Mouse (Mus musculus) hindbrain, embryonic 14.5 days (tissue): ENCODE results near the gene Atg13. TPM values are rescaled to one million over a fixed set of nuclear protein-coding genes. Genes with fewer than 3 reads are reported as not detected.
"Not testable (repeated sequence)": the region's sequence is repeated elsewhere in the genome, so short reads cannot be mapped to it uniquely, and the experiment has no call there.

Source experiments
- ATAC-seq: fragments of 200-750 bp; cut with Nextera tagmentation; 2 replicates; pipeline ENCODE4 v1.8.0; 2017; ENCODE audit warnings: moderate number of reproducible peaks, mild to moderate bottlenecking, moderate TSS enrichment, moderate library complexity; ENCODE audit not compliant: low FRiP score
- DNase-seq: peaks from one replicate; pipeline ENCODE4 v3.0.0-alpha.2; 2015; ENCODE audit warnings: low spot score
- H3K27ac ChIP-seq: fragments of 300-500 bp; sonication (generic); 2 replicates; pipeline ENCODE4 v1.5.1; 2014; ENCODE audit warnings: mild to moderate bottlenecking, moderate library complexity
- H3K27me3 ChIP-seq: fragments of 300-500 bp; sonication (generic); 2 replicates; pipeline ENCODE4 v1.6.1; 2014; ENCODE audit warnings: mild to moderate bottlenecking, low read length, mixed read lengths; ENCODE audit not compliant: control insufficient read depth, insufficient read depth
- H3K36me3 ChIP-seq: fragments of 300-500 bp; sonication (generic); replicated peaks from 2 replicates; pipeline ENCODE4 v1.6.1; 2014; ENCODE audit not compliant: control insufficient read depth, insufficient read depth
- H3K4me1 ChIP-seq: fragments of 300-500 bp; sonication (generic); replicated peaks from 2 replicates; pipeline ENCODE4 v1.6.1; 2014; ENCODE audit warnings: antibody characterized with exemption, low read length, mixed read lengths; ENCODE audit not compliant: control insufficient read depth, insufficient read depth
- H3K4me2 ChIP-seq: fragments of 300-500 bp; sonication (generic); replicated peaks from 2 replicates; pipeline ENCODE4 v1.6.1; 2014; ENCODE audit warnings: mild to moderate bottlenecking, moderate library complexity
- H3K4me3 ChIP-seq: fragments of 300-500 bp; sonication (generic); replicated peaks from 2 replicates; pipeline ENCODE4 v1.5.1; 2014; ENCODE audit warnings: mild to moderate bottlenecking, low read length
- H3K9ac ChIP-seq: fragments of 300-500 bp; sonication (generic); 2 replicates; pipeline ENCODE4 v1.6.1; 2014
- H3K9me3 ChIP-seq: fragments of 300-500 bp; sonication (generic); 2 replicates; pipeline ENCODE4 v1.6.1; 2016; ENCODE audit warnings: low read length; ENCODE audit not compliant: control insufficient read depth
- WGBS: fragments of 180-500 bp; shearing (Covaris S2); extraction: QIAGEN DNeasy Blood & Tissue Kit; methylation state at CpG from one replicate; pipeline ENCODE4 v1.1.7; 2014; 5-methylcytosine and 5-hydroxymethylcytosine counted together
- polyA plus RNA-seq: library from polyadenylated mRNA; unstranded; fragments of >200 nt; fragmentation: Nextera tagmentation; extraction: Ambion mirVana; gene quantifications from 2 replicates; pipeline ENCODE4 v1.2.1, GENCODE M21; 2014

Gene Atg13
- polyA plus RNA-seq, result 36.7 and 43.4 TPM in 2 replicates

GRCm38 (mm10) chr2:91710272-91711234, at the start of gene Atg13, which contains the start of gene Harbi1:
TSS of gene Atg13 (minus strand) at chr2:91710576.
TSS of gene Harbi1 (plus strand) at chr2:91710852.
- peak within 1 kb of the TSS; percentile 80 for H3K9ac ChIP-seq
- peak; percentile 94 for DNase-seq
- H3K27ac ChIP-seq, result peak within 1 kb of the TSS; percentile 87
- H3K36me3 ChIP-seq, result no peaks in the 10 kb centered on the region
- H3K4me3 ChIP-seq, result peak within 1 kb of the TSS; percentile 79
- peak within 1 kb of the TSS; percentile 93 for H3K4me2 ChIP-seq
- no peaks in the 10 kb centered on the region for H3K27me3 ChIP-seq
- no peaks in the 10 kb centered on the region for H3K9me3 ChIP-seq
- ATAC-seq, result peak; percentile 98
- H3K4me1 ChIP-seq, result peaks cover 14% of the 10 kb centered on the region
- under 1% methylated on average over 66 of the region's 66 CpGs for WGBS

- 65% methylated on average over 2 of the region's 2 CpGs for WGBS
- H3K27me3 ChIP-seq, result no peaks in the 10 kb centered on the region
- DNase-seq, result no peak
- no peak overlapping the region for H3K27ac ChIP-seq
- no peaks in the 10 kb centered on the region for H3K36me3 ChIP-seq
- H3K4me3 ChIP-seq, result no peak overlapping the region
- no peak overlapping the region for H3K9ac ChIP-seq
- no peak for ATAC-seq
- no peaks in the 10 kb centered on the region for H3K4me1 ChIP-seq
- no peaks in the 10 kb centered on the region for H3K9me3 ChIP-seq
- H3K4me2 ChIP-seq, result no peak overlapping the region
These were observed 39.5 kb upstream of the Atg13 start for GRCm38 (mm10) chr2:91749811-91750261.

- H3K4me3 ChIP-seq, result no peak overlapping the region
- H3K9ac ChIP-seq, result no peak overlapping the region
- DNase-seq (no peak), ATAC-seq (no peak)
- 88% methylated on average over 5 of the region's 5 CpGs for WGBS
- H3K4me2 ChIP-seq, result no peak overlapping the region
- no peak overlapping the region for H3K27ac ChIP-seq
- no peaks in the 10 kb centered on the region for H3K9me3 ChIP-seq
- no peaks in the 10 kb centered on the region for H3K4me1 ChIP-seq
- H3K27me3 ChIP-seq, result no peaks in the 10 kb centered on the region
- no peaks in the 10 kb centered on the region for H3K36me3 ChIP-seq
These were observed 34.3 kb upstream of the Atg13 start for GRCm38 (mm10) chr2:91744686-91745085.

- WGBS, result 100% methylated on average over 1 of the region's 1 CpGs
- no peak overlapping the region for H3K4me3 ChIP-seq
- no peak overlapping the region for H3K4me2 ChIP-seq
- DNase-seq (no peak), ATAC-seq (no peak)
- H3K27me3 ChIP-seq, result no peaks in the 10 kb centered on the region
- no peaks in the 10 kb centered on the region for H3K9me3 ChIP-seq
- H3K36me3 ChIP-seq, result no peaks in the 10 kb centered on the region
- H3K4me1 ChIP-seq, result no peaks in the 10 kb centered on the region
- no peak overlapping the region for H3K27ac ChIP-seq
- no peak overlapping the region for H3K9ac ChIP-seq
These were observed 29.2 kb upstream of the Atg13 start for GRCm38 (mm10) chr2:91739586-91739985.

- H3K36me3 ChIP-seq, result no peaks in the 10 kb centered on the region
- DNase-seq, result no peak
- no peak for ATAC-seq
- no peak overlapping the region for H3K9ac ChIP-seq
- H3K4me1 ChIP-seq, result peaks cover 9% of the 10 kb centered on the region
- no peaks in the 10 kb centered on the region for H3K27me3 ChIP-seq
- H3K4me2 ChIP-seq, result no peak overlapping the region
- no peak overlapping the region for H3K4me3 ChIP-seq
- H3K9me3 ChIP-seq, result no peaks in the 10 kb centered on the region
- WGBS, result 94% methylated on average over 5 of the region's 5 CpGs
- H3K27ac ChIP-seq, result no peak overlapping the region
These were observed 24.8 kb upstream of the Atg13 start for GRCm38 (mm10) chr2:91735221-91735620.

GRCm38 (mm10) chr2:91729971-91730821, 19.8 kb upstream of the Atg13 start, which contains the start of gene Ambra1:
TSS of gene Ambra1 (plus strand) at chr2:91730134.
- WGBS, result under 1% methylated on average over 65 of the region's 68 CpGs
- H3K27me3 ChIP-seq, result no peaks in the 10 kb centered on the region
- peak within 1 kb of the TSS; percentile 87 for H3K27ac ChIP-seq
- H3K4me1 ChIP-seq, result peaks cover 9% of the 10 kb centered on the region
- no peaks in the 10 kb centered on the region for H3K9me3 ChIP-seq
- no peaks in the 10 kb centered on the region for H3K36me3 ChIP-seq
- peak; percentile 98 for DNase-seq
- peak within 1 kb of the TSS; percentile 99 for H3K4me3 ChIP-seq
- peak; percentile 92 for ATAC-seq
- peak within 1 kb of the TSS; percentile 93 for H3K9ac ChIP-seq
- H3K4me2 ChIP-seq, result peak within 1 kb of the TSS; percentile 71

- Histone ChIP-seq H3K36me3 (no peaks in the 10 kb centered on the region), H3K4me1 (peaks cover 9% of the 10 kb centered on the region), H3K27me3 (no peaks in the 10 kb centered on the region), H3K27ac (no peak overlapping the region), H3K9me3 (no peaks in the 10 kb centered on the region), H3K4me3 (peak overlapping the region; percentile 99), H3K4me2 (peak overlapping the region; percentile 71), H3K9ac (peak overlapping the region; percentile 93; the same call in 1 of the 2 replicates)
- 32% methylated on average over 4 of the region's 4 CpGs for WGBS
- ATAC-seq, result peak; percentile 18
- no peak for DNase-seq
These were observed 19.2 kb upstream of the Atg13 start for GRCm38 (mm10) chr2:91729571-91729970.

- 91% methylated on average over 3 of the region's 3 CpGs for WGBS
- Histone ChIP-seq H3K9ac (no peak overlapping the region), H3K27me3 (no peaks in the 10 kb centered on the region), H3K27ac (no peak overlapping the region), H3K4me2 (no peak overlapping the region), H3K36me3 (no peaks in the 10 kb centered on the region), H3K4me3 (no peak overlapping the region), H3K4me1 (peaks cover 9% of the 10 kb centered on the region), H3K9me3 (no peaks in the 10 kb centered on the region)
- DNase-seq (no peak), ATAC-seq (no peak)
These were observed 16.6 kb upstream of the Atg13 start for GRCm38 (mm10) chr2:91727011-91727410.

GRCm38 (mm10) chr2:91725476-91725875, 15.1 kb upstream of the Atg13 start:
- not testable (repeated sequence) for DNase-seq, H3K4me2 ChIP-seq, H3K4me3 ChIP-seq, H3K9ac ChIP-seq, ATAC-seq, H3K9me3 ChIP-seq, H3K27me3 ChIP-seq, H3K27ac ChIP-seq, H3K4me1 ChIP-seq, H3K36me3 ChIP-seq
- 55% methylated on average over 4 of the region's 4 CpGs for WGBS
